ENCODE assay signal across 14 mouse cellular contexts in genomic region chr3:55756602-55757190, GRCm38 (mm10). TPM values are rescaled to one million over a fixed set of nuclear protein-coding genes. Genes with fewer than 3 reads are reported as not detected.
A peak's percentile ranks its signal among the peaks of the same experiment; 100 is the strongest.
DNase-seq lines count a peak whose midpoint lies in the region; ATAC-seq and TF ChIP-seq lines count a peak whose summit lies in the region.
"Had no signal": no experiment of that assay in that cellular context is flagged by ENCODE, and none has a peak within 500 bp of the region (broad histone marks: within the 10 kb centered on the region; RNA-seq: fewer than 3 reads in every experiment).

No protein-coding gene starts in this region.

- no peak for TF ChIP-seq CTCF in brain, embryonic 14.5 days (IDR thresholded peaks at IDR 0.05; ENCODE audit: borderline replicate concordance, extremely low read depth, insufficient read depth, insufficient read length)

- H3K27me3 ChIP-seq in forebrain, embryonic 11.5 days (ENCODE audit: control insufficient read depth, insufficient read depth, low read length) = peaks cover 61% of the 10 kb centered on the region
- H3K27me3 ChIP-seq in forebrain, embryonic 10.5 days (ENCODE audit: poor library complexity, severe bottlenecking) = peaks cover 90% of the 10 kb centered on the region
- H3K27me3 ChIP-seq in hindbrain, embryonic 10.5 days (ENCODE audit: insufficient read depth, poor library complexity, severe bottlenecking) = peaks cover 31% of the 10 kb centered on the region
- H3K27me3 ChIP-seq in midbrain, embryonic 12.5 days = peaks cover 3% of the 10 kb centered on the region; the same call in 1 of the 2 replicates
- no peaks in the 10 kb centered on the region for H3K27me3 ChIP-seq in intestine, embryonic 15.5 days (replicated peaks)
- H3K27me3 ChIP-seq: heart, embryonic 13.5 days; lung, embryonic 15.5 days had no signal

- peaks cover 2% of the 10 kb centered on the region; the same call in 1 of the 2 replicates for H3K4me1 ChIP-seq in forebrain, embryonic 11.5 days (replicated peaks; ENCODE audit: control insufficient read depth, insufficient read depth, low read length)
- H3K4me1 ChIP-seq in forebrain, embryonic 10.5 days = peaks cover 42% of the 10 kb centered on the region
- peaks cover 31% of the 10 kb centered on the region for H3K4me1 ChIP-seq in hindbrain, embryonic 10.5 days (replicated peaks)
- H3K4me1 ChIP-seq in midbrain, embryonic 12.5 days = peaks cover 48% of the 10 kb centered on the region
- H3K4me1 ChIP-seq in intestine, embryonic 15.5 days (replicated peaks) = no peaks in the 10 kb centered on the region
- H3K4me1 ChIP-seq: lung, embryonic 15.5 days had no signal

- TF ChIP-seq POLR2A in brain, embryonic 14.5 days (IDR thresholded peaks at IDR 0.05; ENCODE audit: borderline replicate concordance, extremely low read depth, insufficient read depth, insufficient read length, poor library complexity, severe bottlenecking) = no peak

- H3K27ac ChIP-seq in forebrain, embryonic 11.5 days (ENCODE audit: low read depth, low read length) = no peak overlapping the region
- no peak overlapping the region for H3K27ac ChIP-seq in forebrain, embryonic 10.5 days
- H3K27ac ChIP-seq in hindbrain, embryonic 10.5 days = peak overlapping the region; percentile 64; the same call in 1 of the 2 replicates
- H3K27ac ChIP-seq in midbrain, embryonic 12.5 days (replicated peaks) = peak overlapping the region; percentile 79
- no peak overlapping the region for H3K27ac ChIP-seq in intestine, embryonic 15.5 days
- H3K27ac ChIP-seq: heart, embryonic 13.5 days; lung, embryonic 15.5 days had no signal

- DNase-seq in forebrain, embryonic 11.5 days (ENCODE audit: low spot score) = no peak
- DNase-seq in forebrain, embryonic 10.5 days (ENCODE audit: extremely low spot score, low spot score) = no peak
- peak; percentile 92 for DNase-seq in brain, embryonic 14.5 days (ENCODE audit: low read depth)
- DNase-seq in hindbrain, embryonic 10.5 days (ENCODE audit: low spot score) = no peak
- DNase-seq in adrenal gland, adult 2 months = no peak
- DNase-seq in embryo, embryonic 10 days (ENCODE audit: low spot score) = no peak
- DNase-seq: cerebellum, postnatal 25 days; left cerebral cortex, postnatal 4 days had no signal

- peak; percentile 57 for ATAC-seq in forebrain, embryonic 11.5 days (replicated peaks; ENCODE audit: low FRiP score)
- peak; percentile 77 for ATAC-seq in midbrain, embryonic 12.5 days (ENCODE audit: low FRiP score, low read depth)
- no peak for ATAC-seq in intestine, embryonic 15.5 days
- ATAC-seq: intestine, postnatal 0 days had no signal

- no peaks in the 10 kb centered on the region for H3K36me3 ChIP-seq in forebrain, embryonic 11.5 days (ENCODE audit: control insufficient read depth, insufficient read depth, low read length)
- no peaks in the 10 kb centered on the region for H3K36me3 ChIP-seq in forebrain, embryonic 10.5 days (replicated peaks)
- H3K36me3 ChIP-seq in hindbrain, embryonic 10.5 days = no peaks in the 10 kb centered on the region
- no peaks in the 10 kb centered on the region for H3K36me3 ChIP-seq in midbrain, embryonic 12.5 days
- H3K36me3 ChIP-seq in intestine, embryonic 15.5 days = no peaks in the 10 kb centered on the region
- H3K36me3 ChIP-seq: heart, embryonic 13.5 days; lung, embryonic 15.5 days had no signal

- no peaks in the 10 kb centered on the region for H3K9me3 ChIP-seq in forebrain, embryonic 11.5 days (ENCODE audit: control insufficient read depth, low read length)
- H3K9me3 ChIP-seq in forebrain, embryonic 10.5 days = no peaks in the 10 kb centered on the region
- H3K9me3 ChIP-seq in hindbrain, embryonic 10.5 days = no peaks in the 10 kb centered on the region
- no peaks in the 10 kb centered on the region for H3K9me3 ChIP-seq in midbrain, embryonic 12.5 days
- H3K9me3 ChIP-seq in intestine, embryonic 15.5 days = no peaks in the 10 kb centered on the region
- H3K9me3 ChIP-seq: heart, embryonic 13.5 days; lung, embryonic 15.5 days had no signal

- H3K4me3 ChIP-seq in forebrain, embryonic 11.5 days (ENCODE audit: low read depth, low read length) = no peak overlapping the region
- H3K4me3 ChIP-seq in forebrain, embryonic 10.5 days = no peak overlapping the region
- no peak overlapping the region for H3K4me3 ChIP-seq in hindbrain, embryonic 10.5 days
- no peak overlapping the region for H3K4me3 ChIP-seq in midbrain, embryonic 12.5 days
- no peak overlapping the region for H3K4me3 ChIP-seq in intestine, embryonic 15.5 days (replicated peaks)
- H3K4me3 ChIP-seq: heart, embryonic 13.5 days; lung, embryonic 15.5 days had no signal

- H3K4me2 ChIP-seq in forebrain, embryonic 11.5 days (ENCODE audit: low read depth, low read length, severe bottlenecking) = no peak overlapping the region
- peak overlapping the region; percentile 31; the same call in 1 of the 2 replicates for H3K4me2 ChIP-seq in midbrain, embryonic 12.5 days (replicated peaks)
- no peak overlapping the region for H3K4me2 ChIP-seq in intestine, embryonic 15.5 days (replicated peaks)
- H3K4me2 ChIP-seq: heart, embryonic 13.5 days; lung, embryonic 15.5 days had no signal

- WGBS in forebrain, embryonic 11.5 days = 33% methylated on average over 11 of the region's 11 CpGs
- 52% methylated on average over 11 of the region's 11 CpGs for WGBS in forebrain, embryonic 10.5 days
- WGBS in hindbrain, embryonic 10.5 days = 69% methylated on average over 11 of the region's 11 CpGs
- WGBS in midbrain, embryonic 12.5 days = 29% methylated on average over 11 of the region's 11 CpGs
- 75% methylated on average over 11 of the region's 11 CpGs for WGBS in intestine, embryonic 15.5 days

- no peak overlapping the region for H3K9ac ChIP-seq in forebrain, embryonic 11.5 days (ENCODE audit: low read length)
- H3K9ac ChIP-seq in midbrain, embryonic 12.5 days (replicated peaks) = 0 out of 2 replicates have a peak overlapping the region, but pooled peaks have one; percentile 0
- H3K9ac ChIP-seq in intestine, embryonic 15.5 days = no peak overlapping the region
- H3K9ac ChIP-seq: heart, embryonic 13.5 days; lung, embryonic 15.5 days had no signal

RNA-seq across cellular contexts. Expression of gene Mab21l1, which starts 25.6 kb away (rescaled TPM):
- 16.6 and 20.5 TPM in 2 replicates for polyA plus RNA-seq in forebrain, embryonic 11.5 days (2014; fragmentation: Nextera tagmentation; extraction: Ambion mirVana)
- polyA plus RNA-seq in forebrain, embryonic 10.5 days (2016; fragmentation: Nextera tagmentation; extraction: Ambion mirVana) = 6.9 and 7.2 TPM in 2 replicates
- 49.1 and 90.4 TPM in 2 replicates for polyA plus RNA-seq in brain, embryonic 14.5 days (2012; rRNA removed)
- polyA plus RNA-seq in hindbrain, embryonic 10.5 days (2016; fragmentation: Nextera tagmentation; extraction: Ambion mirVana) = 26.8 and 57.6 TPM in 2 replicates
- 148 and 164 TPM in 2 replicates for polyA plus RNA-seq in midbrain, embryonic 12.5 days (2016; fragmentation: Nextera tagmentation; extraction: Ambion mirVana)
- polyA plus RNA-seq in intestine, embryonic 15.5 days (2015; fragmentation: Nextera tagmentation; extraction: Ambion mirVana) = 10.7 and 13.0 TPM in 2 replicates
- 1 to 10 TPM in 1 of 2 experiments, under 1 TPM in 1; 0.58 to 1.9 TPM for total RNA-seq in adrenal gland, adult 2 months (2021)
- 0.22 and 0.73 TPM in 2 replicates for polyA plus RNA-seq in adrenal gland, adult 2 months (2012; rRNA removed)
- polyA plus RNA-seq: testis, adult 2 months had no signal

Comparison
In these comparisons a context has a peak if more than half of its experiments do, and no peak if none do; other contexts are left out.
1. H3K27ac ChIP-seq: peak in hindbrain, embryonic 10.5 days (single experiment) and midbrain, embryonic 12.5 days (single experiment); none in forebrain, embryonic 11.5 days (single experiment), forebrain, embryonic 10.5 days (single experiment) and intestine, embryonic 15.5 days (single experiment).